Mouse (Mus musculus) ovary, postnatal 36 days (tissue): ENCODE data around the gene Kat6b.

Experiments used
- DNase-seq: peaks from one replicate; pipeline ENCODE4 v3.0.0; 2022; ENCODE audit warnings: low spot score, mixed read lengths

Gene Kat6b

DNA sequence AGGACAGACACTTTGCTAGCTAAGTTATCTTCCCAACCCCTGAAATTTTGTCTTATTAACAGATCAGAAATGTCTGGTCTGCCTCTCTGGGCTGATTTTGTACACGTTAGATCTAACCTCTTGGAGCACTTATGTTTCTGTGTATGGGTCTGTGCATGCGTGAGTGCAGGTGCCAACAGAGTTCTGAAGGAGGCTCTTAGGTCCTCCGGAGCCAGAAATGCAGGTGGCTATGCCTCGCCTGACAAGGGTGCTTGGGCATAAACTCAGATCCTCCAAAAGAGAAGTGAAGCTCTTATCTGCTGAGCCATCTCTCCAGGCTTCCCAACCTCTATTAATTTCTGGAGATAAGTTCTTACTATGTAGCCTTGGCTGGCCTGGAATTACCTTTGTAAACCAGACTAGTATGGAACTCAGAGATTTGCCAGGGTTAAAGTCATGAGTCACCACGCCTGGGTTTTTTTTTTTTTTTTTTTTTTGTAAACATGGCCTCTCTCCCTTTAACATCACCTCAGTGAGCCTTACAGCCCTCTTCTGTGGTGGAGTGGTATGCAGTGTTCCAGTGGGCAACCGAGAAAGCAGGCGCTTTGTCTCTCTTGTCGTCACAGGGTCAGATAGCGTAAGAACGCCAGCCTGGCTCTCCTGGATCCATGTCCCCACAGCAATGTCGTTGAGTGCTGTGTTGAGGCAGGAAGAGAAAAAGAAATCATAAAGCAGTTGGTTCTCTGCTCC, 79.4 kb downstream of the Kat6b start:
- DNase-seq, result no peak

DNA sequence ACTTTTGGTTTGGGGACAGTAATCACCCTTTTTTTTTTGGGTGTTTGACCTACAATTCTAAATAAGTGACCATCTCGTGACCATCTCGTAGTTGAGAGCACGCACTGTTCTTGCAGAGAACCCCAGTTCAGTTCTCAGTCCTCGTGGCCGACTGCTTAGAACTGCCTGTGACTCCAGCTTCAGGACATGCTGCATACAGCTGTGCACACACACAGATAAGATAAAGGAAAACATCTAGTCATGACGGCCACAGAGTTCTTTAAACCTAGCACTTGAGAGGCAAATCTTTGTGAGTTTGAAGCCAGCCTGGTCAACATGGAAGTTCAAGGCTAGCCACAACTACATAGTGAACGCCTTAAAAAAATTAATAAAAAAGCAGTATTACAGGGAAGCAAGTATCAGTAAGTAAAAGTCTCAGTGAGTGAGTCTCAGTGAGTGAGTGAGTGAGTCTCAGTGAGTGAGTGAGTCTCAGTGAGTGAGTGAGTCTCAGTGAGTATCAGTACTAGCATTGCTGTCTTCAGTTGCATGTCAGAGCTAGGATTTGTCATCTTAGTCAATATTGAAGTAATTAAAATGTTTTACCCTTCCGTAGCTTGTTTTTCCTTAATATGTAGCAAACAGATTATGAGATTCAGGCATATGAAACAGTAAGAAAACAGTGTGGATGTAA, 80.3 kb downstream of the Kat6b start:
- DNase-seq, result no peak

DNA sequence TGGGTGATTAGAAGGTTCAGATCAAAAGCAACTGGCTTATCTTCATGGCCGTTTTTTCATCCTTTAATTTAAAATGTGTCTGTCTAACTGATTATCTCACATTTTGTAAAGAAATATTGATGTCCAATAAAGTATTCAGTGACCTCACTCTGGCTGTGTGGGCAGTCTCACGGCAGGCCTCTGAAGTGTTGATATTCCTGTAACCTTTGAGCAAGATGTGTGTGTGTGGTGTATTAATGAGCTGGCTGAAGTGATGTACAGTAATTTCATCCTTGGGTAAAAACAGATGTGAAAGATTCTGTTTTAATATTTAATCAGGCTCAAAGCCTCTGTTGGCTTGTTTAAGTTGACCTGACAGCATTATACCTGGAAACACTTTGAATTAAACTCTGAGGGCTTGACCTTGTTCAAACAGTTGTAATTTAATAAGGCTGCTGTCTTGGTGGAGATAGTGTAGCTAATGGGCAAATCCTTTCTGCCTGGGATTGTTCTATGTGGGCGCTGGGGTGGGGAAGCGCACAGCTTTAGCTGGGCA, 82.4 kb downstream of the Kat6b start:
- no peak for DNase-seq

DNA sequence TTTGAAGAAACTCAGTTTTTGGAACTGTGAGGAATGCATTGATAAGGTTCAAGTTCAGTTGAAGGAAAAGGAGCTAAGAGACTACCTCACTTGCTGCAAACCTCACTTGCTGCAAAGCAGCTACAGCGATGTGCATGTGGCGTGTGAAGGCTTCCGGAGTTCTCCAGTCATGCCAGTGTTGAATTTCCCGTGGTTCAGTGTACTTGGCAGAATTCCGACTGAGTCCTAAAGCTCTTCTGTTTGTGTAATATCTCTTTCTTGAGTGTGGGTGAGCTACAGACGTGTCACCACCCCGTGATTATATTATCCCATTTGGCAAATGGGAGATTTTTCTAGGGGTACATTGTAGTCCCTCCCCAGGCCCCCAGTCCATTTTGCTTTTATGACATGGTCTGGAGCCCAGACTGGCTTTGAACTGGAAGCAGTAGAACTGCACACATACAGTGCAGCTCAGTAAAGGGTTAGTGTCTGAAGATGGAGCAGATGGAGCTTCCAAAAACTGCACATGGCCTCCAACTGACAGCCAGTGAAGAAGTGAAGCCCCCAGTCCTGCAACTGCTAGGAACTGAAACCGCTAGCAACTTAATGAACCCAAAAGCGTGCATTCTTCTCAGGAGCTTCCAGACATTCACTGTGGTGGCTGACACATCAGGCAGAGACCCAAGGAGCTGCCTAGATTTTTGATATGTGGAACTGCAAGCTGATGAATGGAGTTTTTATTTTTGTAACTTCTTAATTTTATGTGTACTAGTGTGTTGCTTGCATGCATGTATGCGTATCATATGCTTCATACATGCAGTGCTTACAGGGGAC, 84.5 kb downstream of the Kat6b start:
- DNase-seq, result no peak

DNA sequence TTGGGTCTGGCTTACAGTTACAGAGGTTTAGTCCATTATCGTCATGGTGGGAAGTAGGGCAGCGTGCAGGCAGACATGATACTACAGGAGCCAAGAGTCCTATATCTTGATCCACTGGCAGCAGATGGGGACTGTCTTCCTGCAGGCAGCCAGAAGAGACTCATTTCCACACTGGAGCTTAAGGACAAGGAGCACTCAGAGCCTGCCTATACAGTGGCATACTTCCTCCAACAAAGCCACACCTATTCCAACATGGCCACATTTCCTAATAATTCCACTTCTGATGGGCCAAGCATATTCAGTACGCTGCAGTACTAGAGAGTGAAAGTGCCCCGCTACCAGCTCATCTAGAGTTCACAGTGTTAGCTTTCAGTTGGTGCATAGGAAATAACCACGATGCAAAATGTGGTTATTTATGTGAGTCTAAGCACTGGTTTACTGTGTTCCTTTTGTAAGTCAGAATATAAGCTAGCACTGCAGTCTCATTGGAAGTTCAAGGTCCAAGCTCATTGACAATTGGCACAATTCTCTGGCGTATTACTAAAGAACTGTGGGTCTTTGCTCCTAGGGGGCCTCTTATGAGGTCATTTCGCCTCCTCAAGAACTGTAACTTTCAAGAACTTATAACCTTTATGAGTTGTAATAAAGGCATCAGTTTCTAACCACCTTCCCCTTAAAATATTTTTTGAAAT, 86.2 kb downstream of the Kat6b start:
- DNase-seq, result no peak

DNA sequence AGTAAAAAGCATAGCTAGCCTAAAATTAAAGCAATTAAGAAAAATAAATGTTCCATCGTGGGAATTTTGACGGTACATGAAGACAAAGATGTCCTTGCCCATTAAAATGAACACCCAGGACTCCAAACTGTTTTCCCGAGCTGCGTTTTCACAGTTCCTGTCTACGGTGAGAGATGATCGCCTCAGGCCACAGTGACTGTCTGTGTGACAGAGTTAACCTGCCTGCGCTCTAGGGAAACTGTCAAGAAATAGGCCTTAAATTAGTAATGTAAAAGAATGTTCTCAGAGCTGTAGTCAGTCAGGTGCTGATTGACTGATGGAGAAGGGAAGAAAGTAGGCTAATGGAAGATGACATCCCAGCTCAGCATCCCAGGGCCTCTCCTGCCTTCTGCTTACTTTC, 87.6 kb downstream of the Kat6b start:
- DNase-seq, result no peak

DNA sequence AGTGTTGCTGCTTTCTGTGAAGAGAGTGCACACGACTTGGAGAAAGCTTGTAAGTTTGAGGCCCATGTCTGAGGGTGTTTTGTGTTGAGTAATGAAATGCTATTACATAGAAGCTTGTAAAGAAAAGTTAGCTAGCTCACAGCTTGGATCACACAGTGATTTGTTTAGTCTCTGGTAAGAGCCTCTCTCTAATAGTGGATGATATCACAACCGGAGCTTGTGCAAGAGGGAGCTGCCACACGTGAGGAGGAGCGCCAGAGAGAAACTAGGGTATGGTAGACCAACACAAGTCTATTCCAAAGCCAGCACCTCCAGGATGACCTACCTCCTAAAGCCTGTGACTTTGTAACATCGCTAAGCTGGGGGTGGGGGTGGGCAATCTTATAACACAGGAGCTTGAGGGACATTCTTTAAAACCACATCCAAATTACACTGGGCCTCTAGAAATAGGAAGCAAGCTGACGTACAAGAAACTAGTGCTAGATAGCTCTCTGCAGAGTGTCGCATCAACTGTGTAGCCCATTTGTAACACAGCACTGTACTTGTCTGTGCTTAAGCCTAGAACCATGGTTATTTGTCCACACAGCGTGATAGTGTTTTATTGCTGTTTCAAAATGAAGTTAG, 93.6 kb downstream of the Kat6b start:
- no peak for DNase-seq

DNA sequence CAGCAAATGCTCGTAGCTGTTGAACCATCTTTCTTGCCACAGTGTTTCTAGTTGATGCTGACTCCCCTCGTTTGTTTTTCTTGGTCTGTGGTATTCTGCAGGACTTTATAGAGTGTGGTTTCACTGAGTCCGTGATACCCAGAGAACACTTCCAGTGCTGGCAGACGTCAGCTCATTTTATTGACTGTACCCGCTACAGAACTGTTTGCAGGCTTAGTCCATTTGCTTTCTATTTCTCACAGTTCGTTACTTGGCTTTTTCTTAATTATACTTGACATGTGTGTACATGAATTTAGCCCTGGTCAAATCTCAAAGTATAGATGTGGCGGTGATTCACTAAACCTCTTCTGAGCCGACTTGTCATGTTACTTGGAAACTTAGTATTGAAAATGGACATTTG, 95.6 kb downstream of the Kat6b start:
- DNase-seq, result no peak

DNA sequence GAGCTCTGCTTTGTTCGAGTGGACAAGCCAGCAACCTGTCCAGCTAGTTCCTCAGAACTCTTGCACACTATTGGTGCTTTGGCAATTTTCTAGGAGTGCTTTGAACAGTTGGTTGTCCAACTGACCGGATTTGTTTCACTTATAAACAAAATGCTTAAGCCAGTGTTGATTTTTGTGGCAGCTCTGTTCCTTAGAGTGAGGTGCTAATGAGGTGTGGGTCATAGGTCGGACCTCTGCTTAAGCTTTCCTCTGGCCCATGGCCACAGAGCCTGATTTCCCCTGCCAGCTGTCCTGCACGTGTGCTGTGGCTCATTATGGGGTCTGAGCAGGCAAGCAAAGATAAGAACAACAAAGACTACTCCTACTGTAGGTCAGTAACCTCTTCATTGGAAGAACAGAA, 100.0 kb downstream of the Kat6b start:
- no peak for DNase-seq

DNA sequence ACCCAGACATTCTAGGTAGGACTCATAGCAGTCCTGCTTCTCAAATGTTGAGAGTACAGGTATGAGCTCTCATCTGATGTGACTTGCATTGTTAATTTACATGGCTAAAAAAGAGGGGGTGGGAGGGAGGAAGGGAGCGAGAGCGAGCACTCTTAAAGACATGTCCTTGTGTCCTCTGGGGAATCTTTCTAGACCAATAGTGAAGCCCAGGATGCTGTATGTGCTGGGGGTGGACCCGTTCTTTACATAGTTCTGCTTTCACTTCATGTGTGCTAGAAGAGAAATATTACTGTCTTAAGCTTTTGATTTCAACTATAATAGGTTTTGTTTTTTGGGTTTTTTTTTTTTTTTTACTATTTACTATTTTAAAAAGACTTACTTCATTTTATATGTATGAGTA, 101.1 kb downstream of the Kat6b start:
- DNase-seq, result no peak

DNA sequence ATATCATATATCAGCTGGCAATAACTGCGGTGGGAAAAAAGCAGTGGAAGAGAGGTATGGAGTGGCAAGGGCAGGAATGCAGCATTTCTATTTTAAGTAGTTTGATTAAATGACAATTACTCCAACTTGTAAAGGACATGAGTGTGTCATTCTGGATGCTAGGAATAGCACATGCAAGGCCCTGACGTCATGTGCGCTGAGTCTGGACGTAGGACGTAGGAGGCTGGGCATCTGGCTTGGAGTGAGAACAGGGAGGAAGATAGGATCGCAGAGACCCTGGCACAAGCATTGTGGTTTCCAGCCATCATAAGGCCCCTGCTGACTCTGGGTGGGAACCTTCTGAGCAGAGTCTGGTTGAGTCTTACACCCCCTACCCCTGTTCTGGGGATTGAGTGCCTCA, 101.8 kb downstream of the Kat6b start:
- no peak for DNase-seq

DNA sequence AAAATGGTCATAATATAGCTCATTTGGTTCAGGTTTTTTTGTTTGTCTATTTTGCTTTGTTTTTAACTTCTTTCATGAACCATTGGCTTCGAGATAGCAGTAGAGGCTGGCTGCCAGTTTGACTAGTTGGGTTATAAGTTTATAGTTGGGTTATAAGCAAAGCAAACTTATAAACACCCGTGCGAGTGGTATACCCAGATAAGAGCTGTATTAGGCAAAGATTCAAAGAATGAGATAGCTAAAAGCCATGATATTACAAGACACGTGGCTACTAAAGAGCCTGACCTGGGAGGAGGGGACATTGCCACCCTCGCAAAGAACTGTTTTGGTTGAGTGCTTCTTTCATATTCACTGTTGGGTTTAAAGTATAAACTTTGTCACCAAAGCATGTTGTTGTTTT, 102.6 kb downstream of the Kat6b start:
- no peak for DNase-seq

DNA sequence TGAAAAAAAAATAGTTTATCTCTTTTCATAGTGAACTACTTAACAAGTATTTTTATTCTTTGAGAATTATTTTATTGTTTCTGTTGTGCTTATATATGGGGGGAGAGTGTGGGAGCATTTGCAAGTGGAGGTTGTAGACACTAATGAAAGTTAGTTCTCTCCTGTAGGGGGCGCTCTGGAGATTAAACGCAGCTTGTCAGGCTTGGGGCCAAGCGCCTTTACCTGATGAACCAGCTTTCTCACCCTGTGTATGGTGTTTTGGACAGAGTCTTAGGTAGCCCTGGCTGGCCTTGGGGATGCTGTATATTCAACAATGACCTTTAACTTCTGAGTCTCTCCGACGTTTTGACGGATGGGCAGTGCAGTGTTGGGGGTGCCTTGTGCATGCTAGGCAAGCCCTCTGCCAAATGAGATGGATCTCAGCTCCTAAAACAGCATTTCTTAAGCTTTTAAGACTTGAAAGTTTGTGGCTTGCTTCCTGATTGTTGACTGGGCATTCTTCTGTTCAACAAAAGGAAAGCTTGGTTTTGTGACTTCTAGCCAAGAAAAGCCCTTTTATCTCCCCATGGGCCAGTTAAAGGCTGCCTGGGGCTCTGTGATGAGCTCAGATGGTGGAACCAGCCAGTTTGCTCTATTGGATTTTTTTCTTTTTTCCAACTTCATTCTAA, 103.4 kb downstream of the Kat6b start:
- no peak for DNase-seq

DNA sequence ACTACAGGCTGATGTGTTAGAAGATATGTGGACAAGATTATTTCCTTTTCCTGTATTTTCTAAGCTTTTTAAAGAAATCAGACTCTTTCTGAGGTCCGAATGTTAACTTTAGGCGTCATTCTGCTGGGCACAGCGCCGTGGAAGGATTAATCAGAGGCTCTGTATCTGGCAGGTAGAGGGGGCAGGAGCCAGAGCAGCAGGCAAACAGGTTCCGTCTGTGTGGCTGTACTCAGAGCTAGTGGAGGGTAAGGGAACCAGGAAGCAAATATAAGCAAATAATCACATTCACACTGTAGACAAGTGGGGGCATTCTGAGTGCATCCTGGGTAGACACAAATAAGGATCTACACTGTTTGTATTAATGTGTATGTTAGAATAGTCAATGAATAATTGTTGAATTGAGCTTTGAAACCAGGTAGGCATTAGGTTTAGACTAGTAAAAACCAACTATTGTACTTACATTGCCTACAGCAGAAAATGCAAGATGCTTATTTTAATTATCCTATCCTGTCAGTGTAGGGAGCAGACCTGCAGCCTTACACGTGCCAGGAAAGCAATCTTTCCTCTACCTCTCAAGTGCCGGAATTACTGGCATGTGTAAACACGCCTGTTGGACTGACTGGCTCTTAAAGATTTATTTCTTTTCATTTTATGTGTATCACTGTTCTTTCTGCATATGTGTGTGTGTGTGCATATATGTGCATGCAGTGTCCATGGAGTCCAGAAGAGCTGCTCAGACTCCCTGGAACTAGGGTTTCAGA, 104.4 kb downstream of the Kat6b start:
- no peak for DNase-seq

DNA sequence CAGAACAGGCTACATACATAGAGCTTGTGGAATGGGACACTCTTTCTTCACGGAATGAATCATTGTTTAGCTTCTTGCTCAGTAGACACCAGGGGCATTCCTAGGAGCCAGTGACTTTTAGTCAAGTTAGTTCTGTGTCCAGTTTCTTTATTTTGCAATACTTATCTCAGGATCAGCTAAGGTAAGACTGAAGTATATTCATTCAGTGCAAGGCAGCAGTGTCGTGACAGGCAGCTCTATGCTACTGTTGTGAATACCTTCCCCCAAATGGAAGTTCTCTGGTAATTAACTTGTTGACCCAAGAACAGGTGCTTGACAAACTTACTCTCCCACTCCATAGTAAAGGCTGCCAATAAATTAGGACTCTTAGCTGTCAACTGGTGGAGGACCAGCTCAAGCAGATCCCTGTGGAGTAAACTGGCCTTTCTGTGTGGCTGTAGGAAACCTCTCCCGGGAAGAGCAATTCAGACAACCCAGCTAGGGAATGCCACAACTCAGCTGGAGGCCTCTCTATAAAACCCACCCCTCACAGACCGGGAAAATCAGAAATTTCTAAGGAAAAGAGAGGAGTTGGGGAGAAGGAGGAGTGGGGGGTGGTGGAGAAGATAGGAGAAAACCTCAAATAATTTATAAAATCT, 105.4 kb downstream of the Kat6b start:
- no peak for DNase-seq

DNA sequence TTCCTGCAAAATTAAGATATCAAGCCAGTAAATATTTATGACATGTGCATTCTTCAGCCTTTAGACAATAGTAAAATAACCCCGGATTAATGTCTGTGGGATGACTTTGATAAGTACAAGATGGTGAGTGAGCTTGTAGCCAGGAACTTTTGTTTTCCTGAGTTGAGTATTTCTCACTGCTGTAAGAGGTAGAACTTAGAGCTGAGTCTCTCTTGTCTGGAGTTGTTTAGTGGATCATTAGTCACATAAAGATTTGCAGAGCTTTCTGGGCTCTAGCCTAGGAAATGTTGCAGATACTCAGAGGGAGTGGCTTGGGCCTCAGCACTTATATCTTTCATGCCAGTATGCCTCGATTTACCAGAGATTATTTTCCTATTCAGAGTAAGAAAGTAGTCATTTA, 106.7 kb downstream of the Kat6b start:
- DNase-seq, result no peak

DNA sequence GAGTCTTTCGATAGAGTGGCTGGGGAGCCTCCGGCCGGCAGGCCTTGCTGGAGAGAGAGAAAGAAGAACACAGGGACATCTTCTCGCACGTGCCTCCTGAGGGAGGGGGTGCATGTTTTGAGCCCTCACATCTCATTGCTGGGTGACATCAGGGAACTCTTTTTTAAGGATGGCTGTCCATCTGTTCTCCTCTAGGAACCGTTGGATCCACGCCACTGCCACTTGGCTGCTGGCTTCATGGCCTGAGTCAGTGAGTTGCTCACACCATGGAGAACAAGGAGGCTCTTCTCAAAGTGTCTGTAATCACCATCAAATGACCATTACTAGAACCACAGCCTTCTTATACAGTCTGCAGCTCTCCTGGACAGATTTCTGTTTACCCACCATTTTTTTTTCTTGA, 108.4 kb downstream of the Kat6b start:
- no peak for DNase-seq

DNA sequence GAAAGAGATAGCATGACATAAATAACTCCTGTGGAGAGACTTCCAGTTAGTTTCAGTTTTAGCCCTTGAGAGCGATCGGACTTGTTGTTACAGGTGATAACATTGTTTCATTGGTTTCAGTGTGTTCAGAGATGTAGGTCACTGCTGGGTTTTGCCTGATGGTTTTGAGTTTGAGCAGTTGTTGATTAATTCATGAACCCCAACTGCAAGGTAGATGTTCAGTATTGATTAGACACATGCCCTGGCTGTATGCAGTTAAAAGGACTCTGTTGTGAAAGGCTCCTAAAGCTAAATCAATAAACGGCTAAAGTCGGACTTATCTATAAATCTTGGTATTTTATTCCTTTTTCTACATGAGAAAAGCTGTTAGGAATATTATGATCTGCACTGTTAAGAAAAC, 109.0 kb downstream of the Kat6b start:
- DNase-seq, result no peak

DNA sequence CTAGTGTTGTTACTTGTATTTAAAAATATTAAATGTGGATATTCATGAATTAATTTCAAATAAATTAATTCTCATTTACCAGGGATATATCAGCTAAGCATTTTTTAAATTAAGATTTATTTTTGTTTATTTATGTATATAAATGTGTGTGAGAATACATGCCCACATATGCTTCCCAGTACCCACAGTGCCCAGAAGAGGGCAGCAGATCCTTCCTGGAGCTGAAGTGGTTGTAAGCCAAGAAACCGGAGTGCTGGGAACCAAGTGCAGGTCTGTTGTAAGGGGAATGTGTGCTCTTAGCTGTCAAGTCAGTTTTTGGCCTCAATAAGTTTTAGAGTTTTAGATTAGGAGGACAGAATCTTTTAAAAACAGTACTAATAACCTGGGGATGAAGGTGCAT, 110.9 kb downstream of the Kat6b start:
- no peak for DNase-seq
